In the genomic region with DNA sequence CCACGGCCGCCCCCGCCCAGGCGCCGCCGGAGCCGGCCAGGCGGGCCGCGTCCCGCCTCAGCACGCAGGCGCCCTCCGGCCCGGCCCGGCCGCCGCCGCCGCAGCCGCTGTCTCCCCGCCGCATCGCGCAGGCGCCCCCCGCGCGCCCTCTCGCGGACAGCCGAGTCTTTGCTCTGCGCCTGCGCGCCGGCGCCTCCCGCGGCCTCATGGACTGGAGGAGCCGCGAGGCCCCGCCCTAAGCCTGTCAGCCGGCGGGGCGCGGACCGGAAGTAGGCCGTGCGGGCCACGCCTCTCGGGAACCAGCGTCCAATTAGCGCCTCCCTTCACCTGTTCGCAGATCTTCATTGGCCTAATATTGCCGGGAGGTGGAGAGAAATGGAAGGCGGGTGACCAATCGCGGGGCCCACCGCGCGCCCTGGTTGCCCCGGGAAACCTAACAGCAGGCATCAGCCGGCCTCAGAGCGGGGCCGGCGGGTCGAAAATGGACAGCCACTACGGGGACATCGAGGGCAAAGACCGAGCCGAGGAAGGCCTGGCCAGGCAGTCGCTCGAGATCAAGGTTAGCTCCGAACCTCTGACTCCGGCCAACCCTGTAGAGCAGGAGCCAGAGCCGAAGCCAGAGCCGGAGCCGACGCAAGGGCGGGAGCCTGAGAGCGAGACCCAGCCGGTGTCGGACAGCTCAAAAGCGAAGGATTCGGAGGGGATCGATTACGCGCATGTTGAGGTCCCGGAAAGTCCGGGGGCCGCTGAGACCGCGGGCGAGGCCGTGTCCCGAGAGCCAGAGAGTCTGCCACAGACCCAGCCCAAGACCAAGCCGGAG, we compare ENCODE assay signal across 8 mouse cellular contexts. TPM values are rescaled to one million over a fixed set of nuclear protein-coding genes. Genes with fewer than 3 reads are reported as not detected.
DNase-seq lines count a peak whose midpoint lies in the region; ATAC-seq lines count a peak whose summit lies in the region.

Tada2b (minus strand) TSS at position 115 of the 820 bp plus-strand sequence.
Ccdc96 (plus strand) TSS at position 418 of the 820 bp plus-strand sequence.

- H3K4me1 ChIP-seq in intestine, embryonic 14.5 days (replicated peaks; ENCODE audit: control insufficient read depth, insufficient read depth, low read length), result peaks cover 15% of the 10 kb centered on the region

- DNase-seq in adrenal gland, adult 18-20 months (ENCODE audit: low spot score in 2 of 2), result peak; percentile 95 to 98
- DNase-seq in embryo, embryonic 11 days, result peak; percentile 99
- peak; percentile 99 for DNase-seq in gastrocnemius, postnatal 25 days
- peak; percentile 92 for DNase-seq in intestine, embryonic 14.5 days (ENCODE audit: low spot score)
- DNase-seq in left cerebral cortex, postnatal 14 days (ENCODE audit: low spot score in 2 of 2), result peak; percentile 98 to 99
- peak; percentile 99 for DNase-seq in mesoderm, embryonic 11.5 days (ENCODE audit: low read depth, low spot score)
- peak; percentile 99 for DNase-seq in right cerebral cortex, postnatal 36 days (ENCODE audit: low spot score in 2 of 2)
- DNase-seq in yolk sac, embryonic 10.5 days (ENCODE audit: low spot score), result peak; percentile 98

- peak within 1 kb of the TSS; percentile 81 for H3K9ac ChIP-seq in intestine, embryonic 14.5 days (ENCODE audit: low read length)

- H3K4me2 ChIP-seq in intestine, embryonic 14.5 days (ENCODE audit: low read length), result peak within 1 kb of the TSS; percentile 91

- peak; percentile 98 for ATAC-seq in intestine, embryonic 14.5 days (replicated peaks; ENCODE audit: low FRiP score, low TSS enrichment, low read depth)

- H3K4me3 ChIP-seq in intestine, embryonic 14.5 days (ENCODE audit: low read depth, low read length), result peak within 1 kb of the TSS; percentile 91

- under 1% methylated on average over 92 of the region's 97 CpGs for WGBS in intestine, embryonic 14.5 days

- intact Hi-C loops in left cerebral cortex, postnatal 14 days (cut with DNase I), result loop anchor here (5.0 kb wide), 1 partner anchor 98 kb away; no protein-coding TSS in a partner anchor

- H3K36me3 ChIP-seq in intestine, embryonic 14.5 days (ENCODE audit: control insufficient read depth, insufficient read depth, low read length), result no peaks in the 10 kb centered on the region

- no peaks in the 10 kb centered on the region for H3K9me3 ChIP-seq in intestine, embryonic 14.5 days (ENCODE audit: control insufficient read depth, low read length)

- 0 out of 2 replicates have a peak within 1 kb of the TSS, but pooled peaks have one; percentile 38 for H3K27ac ChIP-seq in intestine, embryonic 14.5 days (ENCODE audit: low read depth)

- peaks cover 16% of the 10 kb centered on the region for H3K27me3 ChIP-seq in intestine, embryonic 14.5 days (replicated peaks; ENCODE audit: control insufficient read depth, insufficient read depth, low read length)

RNA-seq across cellular contexts. Expression of gene Tada2b, which starts in this region (rescaled TPM):
- total RNA-seq in adrenal gland, adult 18-20 months (2021), result 10 to 100 TPM; 35.0 to 39.6 TPM
- 10 to 100 TPM; 10.5 to 11.6 TPM for total RNA-seq in gastrocnemius, postnatal 25 days (2021)
- 2.8 and 3.5 TPM in 2 replicates for polyA plus RNA-seq in intestine, embryonic 14.5 days (2014; fragmentation: Nextera tagmentation; extraction: Ambion mirVana)
- 10 to 100 TPM; 26.5 to 29.1 TPM for total RNA-seq in left cerebral cortex, postnatal 14 days (2021)

RNA-seq across cellular contexts. Expression of gene Ccdc96, which starts in this region (rescaled TPM):
- total RNA-seq in adrenal gland, adult 18-20 months (2021), result under 1 TPM; 0.17 to 0.45 TPM
- total RNA-seq in gastrocnemius, postnatal 25 days (2021), result under 1 TPM; 0.08 to 0.11 TPM
- polyA plus RNA-seq in intestine, embryonic 14.5 days (2014; fragmentation: Nextera tagmentation; extraction: Ambion mirVana), result 0.20 and 0.27 TPM in 2 replicates
- 1 to 10 TPM; 1.3 TPM for total RNA-seq in left cerebral cortex, postnatal 14 days (2021)

Comparison
In these comparisons a context has a peak if more than half of its experiments do, and no peak if none do; other contexts are left out.
1. Peak in every context shown above with its lines: DNase-seq, ATAC-seq, H3K4me3 ChIP-seq and H3K27ac ChIP-seq.